Mouse (Mus musculus): Measurements from ENCODE around the gene Pigk. TPM values are rescaled to one million over a fixed set of nuclear protein-coding genes. Genes with fewer than 3 reads are reported as not detected.

Pigk gene
- polyA plus RNA-seq, 1 experiment from 2014 or later: 36.3 TPM

DNA sequence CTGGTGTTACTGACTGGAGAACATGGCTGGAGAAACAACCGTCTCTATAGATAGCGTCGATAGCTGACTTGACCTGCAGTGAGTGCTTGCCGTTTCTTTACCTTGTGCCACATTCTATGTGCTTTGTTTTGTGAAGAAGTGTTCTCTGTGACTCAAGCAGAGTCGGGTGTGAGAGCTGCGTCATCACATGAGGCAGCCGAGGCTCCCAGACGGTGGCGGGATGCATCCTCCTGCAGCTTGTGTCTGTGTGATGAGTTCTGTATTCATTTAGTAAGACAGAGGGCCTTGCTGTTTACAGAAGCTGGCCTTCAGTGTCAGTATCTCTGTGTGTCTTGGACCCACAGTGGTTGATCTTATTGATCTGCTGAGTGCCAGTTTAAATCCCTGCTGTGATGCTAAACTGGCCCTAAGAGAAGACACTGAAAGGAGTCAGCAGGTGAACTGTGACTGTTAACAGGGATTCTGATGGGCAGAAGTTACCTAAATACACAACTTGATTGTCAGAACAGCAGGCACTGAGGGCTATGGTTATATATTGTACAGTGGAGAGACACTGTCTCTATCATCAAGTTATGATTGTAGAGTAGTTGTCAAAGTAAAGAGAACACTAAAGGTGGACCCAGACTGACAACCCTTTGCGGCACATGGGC, 21.8 kb downstream of the Pigk start:
- ATAC-seq (replicated peaks; ENCODE audit: low FRiP score): no peak
- 29% methylated on average over 10 of the region's 10 CpGs for WGBS

DNA sequence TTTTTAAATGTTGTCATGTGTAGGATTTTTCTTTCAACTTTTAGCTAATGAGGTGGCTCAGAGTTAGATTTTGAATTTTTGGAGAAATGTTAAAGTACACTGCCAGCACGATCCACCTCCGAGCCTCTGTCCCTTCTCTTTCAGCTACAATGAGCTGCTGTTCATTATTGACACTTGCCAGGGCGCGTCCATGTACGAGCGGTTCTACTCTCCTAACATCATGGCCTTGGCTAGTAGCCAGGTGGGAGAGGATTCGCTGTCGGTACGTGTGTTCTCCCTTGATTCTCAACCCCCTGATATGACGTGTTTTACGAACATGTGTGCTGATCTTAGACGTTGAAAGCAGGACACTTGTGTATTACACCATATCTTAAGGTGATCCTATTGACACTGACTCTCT, 30.4 kb downstream of the Pigk start:
- Histone ChIP-seq H3K27ac (ENCODE audit: low read depth, low read length) (no peak overlapping the region), H3K4me3 (ENCODE audit: low read depth, low read length) (no peak overlapping the region), H3K27me3 (ENCODE audit: control insufficient read depth, insufficient read depth, low read length) (no peaks in the 10 kb centered on the region), H3K4me2 (ENCODE audit: low read depth, low read length, severe bottlenecking) (no peak overlapping the region), H3K9me3 (ENCODE audit: control insufficient read depth, low read length) (no peaks in the 10 kb centered on the region), H3K9ac (ENCODE audit: low read length) (no peak overlapping the region), H3K36me3 (ENCODE audit: control insufficient read depth, insufficient read depth, low read length) (no peaks in the 10 kb centered on the region), H3K4me1 (replicated peaks; ENCODE audit: control insufficient read depth, insufficient read depth, low read length) (no peaks in the 10 kb centered on the region)
- 97% methylated on average over 12 of the region's 12 CpGs for WGBS
- ATAC-seq (replicated peaks; ENCODE audit: low FRiP score) (no peak), DNase-seq (ENCODE audit: low spot score) (no peak)

More for the DNA sequence above, 21.8 kb downstream of the Pigk start:
- H3K36me3 ChIP-seq (ENCODE audit: control insufficient read depth, insufficient read depth, low read length): no peaks in the 10 kb centered on the region
- H3K27ac ChIP-seq (ENCODE audit: low read depth, low read length): no peak overlapping the region
- no peak for DNase-seq (ENCODE audit: low spot score)
- no peak overlapping the region for H3K9ac ChIP-seq (ENCODE audit: low read length)
- H3K4me2 ChIP-seq (ENCODE audit: low read depth, low read length, severe bottlenecking): no peak overlapping the region
- H3K27me3 ChIP-seq (ENCODE audit: control insufficient read depth, insufficient read depth, low read length): no peaks in the 10 kb centered on the region
- H3K4me3 ChIP-seq (ENCODE audit: low read depth, low read length): no peak overlapping the region
- no peaks in the 10 kb centered on the region for H3K4me1 ChIP-seq (replicated peaks; ENCODE audit: control insufficient read depth, insufficient read depth, low read length)
- H3K9me3 ChIP-seq (ENCODE audit: control insufficient read depth, low read length): no peaks in the 10 kb centered on the region

DNA sequence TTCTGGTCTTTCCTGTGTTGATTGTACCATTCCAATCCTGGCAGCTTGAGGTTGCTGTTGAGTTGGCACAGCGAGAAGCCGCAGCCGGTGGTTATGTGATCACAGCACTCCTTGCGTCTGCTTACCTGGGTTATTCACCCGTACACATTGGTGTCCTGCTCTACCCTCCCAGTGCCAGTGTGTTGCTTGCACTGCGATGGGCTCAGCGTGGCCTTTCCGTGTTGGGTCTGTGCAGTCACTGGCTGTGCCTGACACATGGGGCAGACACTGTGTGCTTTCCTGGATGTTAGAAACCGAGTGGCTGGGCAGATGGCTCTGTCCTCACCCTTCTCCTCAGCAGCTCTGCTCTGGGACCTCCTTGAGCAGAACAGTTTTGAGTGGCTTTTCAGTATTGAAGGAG, 31.7 kb downstream of the Pigk start:
- DNase-seq (ENCODE audit: low spot score) (no peak), ATAC-seq (replicated peaks; ENCODE audit: low FRiP score) (no peak)
- Histone ChIP-seq H3K27me3 (ENCODE audit: control insufficient read depth, insufficient read depth, low read length) (no peaks in the 10 kb centered on the region), H3K9ac (ENCODE audit: low read length) (no peak overlapping the region), H3K4me1 (replicated peaks; ENCODE audit: control insufficient read depth, insufficient read depth, low read length) (no peaks in the 10 kb centered on the region), H3K36me3 (ENCODE audit: control insufficient read depth, insufficient read depth, low read length) (no peaks in the 10 kb centered on the region), H3K4me2 (ENCODE audit: low read depth, low read length, severe bottlenecking) (no peak overlapping the region), H3K27ac (ENCODE audit: low read depth, low read length) (no peak overlapping the region), H3K4me3 (ENCODE audit: low read depth, low read length) (no peak overlapping the region), H3K9me3 (ENCODE audit: control insufficient read depth, low read length) (no peaks in the 10 kb centered on the region)
- WGBS: 92% methylated on average over 9 of the region's 9 CpGs

DNA sequence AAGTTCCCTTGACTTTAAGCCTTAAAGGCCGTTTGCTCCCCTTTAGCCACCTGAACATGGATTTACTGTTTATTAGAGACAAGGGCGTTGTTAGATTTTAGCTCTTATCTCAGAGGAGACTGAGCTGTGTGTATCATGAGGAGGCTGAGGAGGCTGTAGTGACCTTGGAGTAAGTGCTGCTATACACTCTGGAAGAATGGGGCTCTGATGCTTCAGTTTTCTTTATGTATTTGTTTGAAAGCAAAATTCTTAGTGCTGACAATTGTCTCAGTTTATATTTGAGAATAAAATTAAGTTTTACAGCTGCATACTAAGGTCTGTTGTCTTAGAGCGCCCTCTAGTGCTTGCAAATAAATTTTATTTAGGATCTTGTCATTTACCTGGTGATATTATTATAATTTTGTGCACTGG, 35.6 kb downstream of the Pigk start:
- H3K9me3 ChIP-seq (ENCODE audit: control insufficient read depth, low read length): no peaks in the 10 kb centered on the region; the same call in 1 of the 2 replicates
- no peaks in the 10 kb centered on the region for H3K36me3 ChIP-seq (ENCODE audit: control insufficient read depth, insufficient read depth, low read length)
- no peak overlapping the region for H3K9ac ChIP-seq (ENCODE audit: low read length)
- H3K4me2 ChIP-seq (ENCODE audit: low read depth, low read length, severe bottlenecking): no peak overlapping the region
- DNase-seq (ENCODE audit: low spot score) (no peak), ATAC-seq (replicated peaks; ENCODE audit: low FRiP score) (no peak)
- H3K4me1 ChIP-seq (replicated peaks; ENCODE audit: control insufficient read depth, insufficient read depth, low read length): no peaks in the 10 kb centered on the region
- no peaks in the 10 kb centered on the region for H3K27me3 ChIP-seq (ENCODE audit: control insufficient read depth, insufficient read depth, low read length)
- H3K4me3 ChIP-seq (ENCODE audit: low read depth, low read length): no peak overlapping the region
- H3K27ac ChIP-seq (ENCODE audit: low read depth, low read length): no peak overlapping the region
- 39% methylated on average over 3 of the region's 3 CpGs for WGBS

DNA sequence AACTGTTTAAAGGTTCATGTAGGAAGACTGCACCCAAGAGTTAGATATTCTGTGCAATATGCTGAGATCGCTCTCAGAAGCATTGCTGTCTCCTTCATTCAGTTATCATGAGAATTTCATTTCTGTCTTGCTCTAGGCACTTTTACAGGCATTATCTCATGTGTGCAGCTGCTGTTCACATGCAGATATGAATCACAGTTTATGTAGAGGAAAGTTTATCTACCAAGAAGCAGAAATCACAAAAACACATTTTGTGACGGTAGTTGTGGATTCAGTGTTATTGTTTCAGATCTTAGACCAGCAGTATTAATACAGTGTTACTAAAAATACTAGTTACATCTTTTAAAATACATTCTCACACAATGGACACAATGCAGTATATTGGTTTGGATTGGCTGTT, 36.0 kb downstream of the Pigk start:
- no peak for ATAC-seq (replicated peaks; ENCODE audit: low FRiP score)
- Histone ChIP-seq H3K9ac (ENCODE audit: low read length) (no peak overlapping the region), H3K27me3 (ENCODE audit: control insufficient read depth, insufficient read depth, low read length) (no peaks in the 10 kb centered on the region), H3K4me2 (ENCODE audit: low read depth, low read length, severe bottlenecking) (no peak overlapping the region), H3K4me1 (replicated peaks; ENCODE audit: control insufficient read depth, insufficient read depth, low read length) (no peaks in the 10 kb centered on the region), H3K36me3 (ENCODE audit: control insufficient read depth, insufficient read depth, low read length) (no peaks in the 10 kb centered on the region), H3K9me3 (ENCODE audit: control insufficient read depth, low read length) (no peaks in the 10 kb centered on the region; the same call in 1 of the 2 replicates), H3K27ac (ENCODE audit: low read depth, low read length) (no peak overlapping the region), H3K4me3 (ENCODE audit: low read depth, low read length) (no peak overlapping the region)
- WGBS: 80% methylated on average over 2 of the region's 2 CpGs
- no peak for DNase-seq (ENCODE audit: low spot score)

DNA sequence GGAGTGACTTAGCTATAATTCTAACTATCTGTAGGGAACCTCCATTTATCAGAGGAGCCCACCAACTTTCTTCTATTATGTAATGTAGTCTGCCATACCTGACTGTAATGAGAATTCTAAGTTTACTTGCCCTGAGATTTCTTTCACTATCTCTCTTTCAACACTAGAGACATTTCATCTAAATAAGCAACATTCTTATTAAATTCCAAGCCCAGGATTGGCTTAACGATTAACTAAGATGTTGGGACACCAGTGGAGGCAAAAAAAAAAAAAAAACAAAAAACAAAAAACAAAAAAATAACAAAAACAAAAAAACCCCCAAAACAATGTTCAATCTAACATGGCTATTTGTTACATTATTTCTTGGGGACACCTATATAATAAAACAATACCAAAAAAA, 39.0 kb downstream of the Pigk start:
- ATAC-seq (replicated peaks; ENCODE audit: low FRiP score): no peak
- no peaks in the 10 kb centered on the region for H3K27me3 ChIP-seq (ENCODE audit: control insufficient read depth, insufficient read depth, low read length)
- H3K9me3 ChIP-seq (ENCODE audit: control insufficient read depth, low read length): no peaks in the 10 kb centered on the region; the same call in 1 of the 2 replicates
- H3K4me3 ChIP-seq (ENCODE audit: low read depth, low read length): no peak overlapping the region
- no peak for DNase-seq (ENCODE audit: low spot score)
- H3K27ac ChIP-seq (ENCODE audit: low read depth, low read length): no peak overlapping the region
- no peak overlapping the region for H3K4me2 ChIP-seq (ENCODE audit: low read depth, low read length, severe bottlenecking)
- H3K4me1 ChIP-seq (replicated peaks; ENCODE audit: control insufficient read depth, insufficient read depth, low read length): peaks cover 2% of the 10 kb centered on the region; the same call in 1 of the 2 replicates
- 94% methylated on average over 1 of the region's 1 CpGs for WGBS
- no peak overlapping the region for H3K9ac ChIP-seq (ENCODE audit: low read length)
- H3K36me3 ChIP-seq (ENCODE audit: control insufficient read depth, insufficient read depth, low read length): no peaks in the 10 kb centered on the region

DNA sequence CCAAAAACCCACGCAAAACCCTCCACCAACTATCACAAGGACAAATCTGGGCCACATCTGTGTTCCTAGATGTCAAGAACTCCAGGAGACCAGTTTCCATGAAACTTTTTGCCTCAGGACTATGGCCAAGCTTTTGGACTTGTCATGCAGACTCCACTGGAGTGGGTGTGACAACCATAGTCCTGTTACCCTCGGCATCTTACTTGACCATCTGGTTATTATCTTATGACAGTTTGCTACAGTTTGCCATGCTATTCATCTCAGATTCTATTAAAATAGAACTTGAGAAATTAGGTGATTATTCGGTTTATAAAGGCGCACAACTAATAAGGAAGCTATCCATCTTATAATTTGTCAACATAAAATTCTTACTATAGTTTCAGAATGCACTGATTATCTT, 39.4 kb downstream of the Pigk start:
- 90% methylated on average over 4 of the region's 4 CpGs for WGBS
- ATAC-seq (replicated peaks; ENCODE audit: low FRiP score) (no peak), DNase-seq (ENCODE audit: low spot score) (no peak)
- Histone ChIP-seq H3K4me1 (replicated peaks; ENCODE audit: control insufficient read depth, insufficient read depth, low read length) (peaks cover 2% of the 10 kb centered on the region; the same call in 1 of the 2 replicates), H3K4me3 (ENCODE audit: low read depth, low read length) (no peak overlapping the region), H3K9ac (ENCODE audit: low read length) (no peak overlapping the region), H3K9me3 (ENCODE audit: control insufficient read depth, low read length) (no peaks in the 10 kb centered on the region; the same call in 1 of the 2 replicates), H3K27me3 (ENCODE audit: control insufficient read depth, insufficient read depth, low read length) (no peaks in the 10 kb centered on the region), H3K36me3 (ENCODE audit: control insufficient read depth, insufficient read depth, low read length) (no peaks in the 10 kb centered on the region), H3K4me2 (ENCODE audit: low read depth, low read length, severe bottlenecking) (no peak overlapping the region), H3K27ac (ENCODE audit: low read depth, low read length) (no peak overlapping the region)

DNA sequence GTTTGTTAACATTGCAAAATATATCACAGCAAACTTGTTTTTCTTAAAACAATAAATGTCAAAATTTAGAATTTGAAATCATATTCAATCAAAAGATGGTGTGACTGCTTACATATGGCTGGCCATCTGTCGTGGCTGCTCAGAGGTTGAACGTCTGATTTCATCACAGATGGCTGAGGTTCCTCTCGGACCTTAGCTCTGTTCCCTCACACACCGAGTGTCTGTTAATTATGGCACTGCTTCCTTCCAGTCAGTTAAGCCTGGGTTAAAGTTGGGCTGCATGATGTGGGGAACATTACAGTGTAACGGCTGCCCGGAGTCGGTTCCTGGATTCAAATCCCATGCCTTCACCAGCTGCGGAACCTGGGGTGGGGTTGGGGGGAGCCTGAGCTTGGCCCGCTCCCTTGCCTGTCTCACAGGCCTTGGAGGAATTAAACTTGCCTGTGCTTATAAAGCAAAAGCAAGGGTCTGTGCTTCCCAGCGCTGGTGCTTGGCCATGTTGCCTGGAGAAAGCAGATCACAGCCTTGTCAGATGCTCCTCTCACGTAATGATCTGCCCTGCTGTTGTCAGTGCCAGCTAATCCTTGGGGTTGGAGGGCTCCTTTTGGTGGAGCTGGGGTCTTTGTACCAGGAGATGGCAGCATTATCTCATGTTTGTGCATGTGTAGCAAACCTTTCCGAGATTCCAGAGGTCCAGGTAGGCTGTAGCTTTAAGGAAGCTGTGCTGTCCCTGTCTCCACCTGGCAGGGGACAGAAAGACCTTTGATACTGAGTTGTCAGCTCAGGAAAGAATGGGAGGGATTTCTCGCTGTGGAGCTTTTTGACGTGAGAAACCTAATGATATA, 40.2 kb downstream of the Pigk start:
- WGBS: 82% methylated on average over 14 of the region's 14 CpGs
- no peaks in the 10 kb centered on the region for H3K36me3 ChIP-seq (ENCODE audit: control insufficient read depth, insufficient read depth, low read length)
- H3K9ac ChIP-seq (ENCODE audit: low read length): no peak overlapping the region
- no peak overlapping the region for H3K4me2 ChIP-seq (ENCODE audit: low read depth, low read length, severe bottlenecking)
- peaks cover 2% of the 10 kb centered on the region; the same call in 1 of the 2 replicates for H3K4me1 ChIP-seq (replicated peaks; ENCODE audit: control insufficient read depth, insufficient read depth, low read length)
- no peaks in the 10 kb centered on the region for H3K27me3 ChIP-seq (ENCODE audit: control insufficient read depth, insufficient read depth, low read length)
- peak; percentile 28 for DNase-seq (ENCODE audit: low spot score)
- no peak overlapping the region for H3K4me3 ChIP-seq (ENCODE audit: low read depth, low read length)
- H3K27ac ChIP-seq (ENCODE audit: low read depth, low read length): no peak overlapping the region
- H3K9me3 ChIP-seq (ENCODE audit: control insufficient read depth, low read length): no peaks in the 10 kb centered on the region; the same call in 1 of the 2 replicates
- no peak; the same call in 1 of the 2 replicates for ATAC-seq (replicated peaks; ENCODE audit: low FRiP score)
